Mouse (Mus musculus) cerebral cortex, adult 2 months (tissue): Measurements from ENCODE around the gene Zfp995.

ENCODE experiments used
- WGBS: fragments of 180-500 bp; shearing (Covaris S2); methylation state at CpG from one replicate; pipeline ENCODE4 v1.1.7; 2018; 5-methylcytosine and 5-hydroxymethylcytosine counted together

The Zfp995 gene

GRCm38 (mm10) chr17:21909456-21910052, at the start of gene Zfp995:
Gene Zfp995 (minus strand): TSS chr17:21909926.
- under 1% methylated on average over 24 of the region's 24 CpGs for WGBS

DNA sequence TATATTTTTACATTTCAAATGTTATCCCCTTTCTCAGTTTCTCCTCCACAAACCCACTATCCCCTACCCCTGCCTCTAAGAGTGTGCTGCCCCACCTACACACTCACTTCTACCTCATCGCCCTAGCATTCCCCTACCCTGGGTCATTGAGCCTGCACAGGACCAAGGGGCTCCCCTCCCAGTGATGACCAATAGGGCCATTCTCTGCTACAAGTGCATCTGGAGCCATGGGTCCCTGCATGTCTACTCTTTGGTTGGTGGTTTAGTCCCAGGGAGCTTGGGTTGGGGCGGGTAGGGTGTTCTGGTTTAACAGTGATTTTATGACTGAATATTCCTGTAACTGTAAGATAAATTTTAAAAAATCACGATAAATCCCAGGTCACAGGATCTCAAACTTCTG, 687 bp downstream of the Zfp995 start:
- 3% methylated on average over 3 of the region's 3 CpGs for WGBS

DNA sequence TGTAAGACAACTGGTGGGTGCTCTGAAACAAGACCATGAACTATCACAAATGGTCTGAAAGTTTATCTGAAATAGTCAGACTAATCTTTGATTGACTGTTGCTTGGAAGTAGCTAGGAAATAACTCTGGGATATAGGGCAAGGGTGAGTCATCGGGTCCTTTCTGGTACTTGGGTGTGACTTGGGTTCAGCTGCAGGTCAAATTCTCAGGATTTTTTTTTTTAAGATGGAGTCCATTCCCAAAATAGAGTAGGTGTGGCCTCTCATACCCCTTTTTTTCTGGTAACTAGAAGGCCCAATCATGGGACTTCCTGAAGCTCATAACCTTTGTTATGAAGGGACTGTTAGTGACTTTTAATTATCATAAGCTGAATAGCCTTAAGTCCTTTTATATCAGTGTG, 38.5 kb downstream of the Zfp995 start:
- 88% methylated on average over 1 of the region's 1 CpGs for WGBS

DNA sequence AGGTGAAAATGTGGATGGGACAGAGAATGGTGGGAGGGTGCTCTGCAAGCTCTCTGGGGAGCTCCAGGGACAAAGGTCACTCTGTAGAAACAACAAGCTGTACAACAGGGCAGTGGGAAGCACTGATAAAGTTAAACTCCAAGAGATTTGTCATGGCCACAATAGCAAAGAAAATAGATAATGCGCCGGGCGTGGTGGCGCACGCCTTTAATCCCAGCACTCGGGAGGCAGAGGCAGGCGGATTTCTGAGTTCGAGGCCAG, 63.5 kb downstream of the Zfp995 start:
- 91% methylated on average over 8 of the region's 8 CpGs for WGBS

DNA sequence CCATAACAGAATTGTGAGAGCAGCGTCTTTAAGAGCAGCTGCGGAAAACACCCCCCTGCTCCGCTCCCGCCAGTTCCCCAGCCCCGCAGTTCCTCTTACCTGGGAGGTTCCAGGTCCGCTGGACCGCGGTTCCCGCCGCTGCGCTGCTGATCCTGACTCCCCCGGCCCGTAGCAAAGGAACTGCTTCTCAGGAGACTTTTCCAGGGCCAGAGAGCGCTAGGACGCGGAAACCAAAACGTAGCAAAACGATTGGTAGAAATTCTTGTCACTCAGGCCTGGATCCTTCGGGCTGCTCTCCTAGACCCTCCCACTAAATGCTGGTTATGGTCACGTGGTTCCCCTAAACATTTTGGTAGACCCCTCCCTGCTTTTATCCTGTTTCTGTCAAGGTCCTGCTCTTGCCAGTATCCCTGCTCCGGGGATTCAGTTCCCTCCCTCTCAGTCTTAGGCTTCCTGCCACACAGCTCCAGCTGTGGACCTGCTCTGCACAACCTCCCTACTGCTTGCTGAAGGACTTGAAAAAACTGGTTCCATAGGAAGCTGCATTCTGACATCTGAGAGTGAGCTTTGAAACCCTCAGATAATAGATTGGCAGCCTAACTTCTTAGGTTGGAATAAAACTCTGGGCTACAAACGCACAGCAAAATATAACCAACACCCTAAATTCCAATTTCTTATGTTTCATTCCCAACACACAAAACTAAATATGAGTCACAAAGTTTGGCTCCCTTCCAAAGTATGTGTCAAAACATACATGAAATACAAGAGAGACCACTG, 64.0 kb downstream of the Zfp995 start, which contains the start of gene Zfp820:
Zfp820 (minus strand) TSS at position 228 of the 777 bp plus-strand sequence.
- WGBS: 3% methylated on average over 22 of the region's 22 CpGs

DNA sequence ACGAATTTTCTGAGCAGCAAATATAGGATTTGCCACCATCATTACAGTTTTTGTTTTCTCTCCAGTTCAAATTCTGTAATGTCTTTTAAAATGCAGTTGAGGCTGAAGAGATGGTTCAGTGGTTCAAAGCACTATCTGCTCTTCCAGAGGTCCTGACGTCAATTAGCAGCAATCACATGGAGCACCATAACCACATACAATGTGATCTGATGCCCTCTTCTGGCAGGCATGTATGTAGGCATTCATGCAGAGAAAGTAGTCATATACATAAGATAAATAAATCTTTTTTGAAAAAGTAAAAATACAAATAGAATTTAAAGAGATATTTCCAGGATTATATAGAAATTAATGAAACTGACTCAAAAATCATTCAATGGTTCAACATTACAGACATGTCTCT, 71.2 kb downstream of the Zfp995 start:
- WGBS: 63% methylated on average over 2 of the region's 2 CpGs
